Mouse (Mus musculus) MEL (cell line): ENCODE measurements around the gene Atp8b3. TPM values are rescaled to one million over a fixed set of nuclear protein-coding genes. Genes with fewer than 3 reads are reported as not detected.

Experiments
- DNase-seq: peaks from one replicate; pipeline ENCODE4 v3.0.0; 2011; ENCODE audit warnings: low read depth, low spot score
- H3K27ac ChIP-seq: 2 replicates; pipeline ENCODE4 v1.5.1; 2012; ENCODE audit warnings: low read depth, mild to moderate bottlenecking, control low read depth, low read length, moderate library complexity; ENCODE audit not compliant: control insufficient read depth
- H3K27me3 ChIP-seq, 2 experiments: fragments of 150-350 bp in 1 of 2; sonication (generic) in 1 of 2; 2 replicates each; pipeline ENCODE4 v1.6.1; 2012; ENCODE audit warnings: low read length in 2 of 2, mild to moderate bottlenecking in 2 of 2, improper control_type of control experiment in 1 of 2, moderate library complexity in 1 of 2; ENCODE audit not compliant: insufficient read depth in 2 of 2, control insufficient read depth in 1 of 2
- H3K36me3 ChIP-seq, 2 experiments: 2 replicates each; pipeline ENCODE4 v1.6.1; 2012 to 2014; ENCODE audit warnings: low read length in 2 of 2, improper control_type of control experiment in 1 of 2, inconsistent platforms in 1 of 2, mild to moderate bottlenecking in 1 of 2; ENCODE audit not compliant: insufficient read depth in 2 of 2, control insufficient read depth in 1 of 2
- H3K4me1 ChIP-seq, 2 experiments: fragments of 150-350 bp in 1 of 2; sonication (generic) in 1 of 2; 2 replicates each; pipeline ENCODE4 v1.6.1; 2012; ENCODE audit warnings: low read length in 2 of 2, improper control_type of control experiment in 1 of 2, mild to moderate bottlenecking in 1 of 2; ENCODE audit not compliant: insufficient read depth in 2 of 2, control insufficient read depth in 1 of 2
- H3K4me3 ChIP-seq, 2 experiments: fragments of 150-350 bp in 1 of 2; sonication (generic) in 1 of 2; 2 replicates each; pipeline ENCODE4 v1.5.1; 2012; ENCODE audit warnings: low read depth in 2 of 2, low read length in 2 of 2, mild to moderate bottlenecking in 2 of 2, moderate library complexity in 2 of 2, control low read depth in 1 of 2, improper control_type of control experiment in 1 of 2; ENCODE audit not compliant: control insufficient read depth in 1 of 2, insufficient read depth in 1 of 2
- H3K79me2 ChIP-seq: 2 replicates; pipeline ENCODE4 v1.6.1; 2012; ENCODE audit warnings: mild to moderate bottlenecking, low read length, moderate library complexity; ENCODE audit not compliant: control insufficient read depth, poor library complexity, insufficient read depth
- H3K9ac ChIP-seq: 2 replicates; pipeline ENCODE4 v1.6.1; 2012; ENCODE audit warnings: low read depth, mild to moderate bottlenecking, control low read depth, low read length, moderate library complexity; ENCODE audit not compliant: control insufficient read depth, poor library complexity, severe bottlenecking
- H3K9me3 ChIP-seq: fragments of 150-350 bp; sonication (generic); replicated peaks from 2 replicates; pipeline ENCODE4 v1.6.1; 2012; ENCODE audit warnings: mild to moderate bottlenecking, low read length, improper control_type of control experiment, moderate library complexity; ENCODE audit not compliant: insufficient read depth
- BHLHE40 ChIP-seq: IDR thresholded peaks from 2 replicates; pipeline ENCODE4 v1.6.1; 2012; ENCODE audit warnings: low read depth, mild to moderate bottlenecking, inconsistent platforms, low read length, improper control_type of control experiment, borderline replicate concordance
- CHD1 ChIP-seq: IDR thresholded peaks from 2 replicates; pipeline ENCODE4 v1.6.1; 2012; ENCODE audit warnings: low read depth, mild to moderate bottlenecking, inconsistent platforms, low read length, improper control_type of control experiment
- E2F4 ChIP-seq: IDR thresholded peaks from 2 replicates; pipeline ENCODE4 v1.6.1; 2011; ENCODE audit warnings: low read depth, low read length, improper control_type of control experiment, borderline replicate concordance
- ELF1 ChIP-seq: IDR thresholded peaks from 2 replicates; pipeline ENCODE4 v1.6.1; 2014; ENCODE audit warnings: low read depth, mild to moderate bottlenecking, inconsistent platforms, low read length, improper control_type of control experiment, moderate library complexity
- EP300 ChIP-seq, 2 experiments: IDR thresholded peaks; 2 replicates each; pipeline ENCODE4 v1.6.1; 2011; ENCODE audit warnings: improper control_type of control experiment in 2 of 2, low read length in 2 of 2, low read depth in 1 of 2, mild to moderate bottlenecking in 1 of 2
- ETS1 ChIP-seq: IDR thresholded peaks from 2 replicates; pipeline ENCODE4 v1.6.1; 2012; ENCODE audit warnings: low read depth, mild to moderate bottlenecking, inconsistent platforms, low read length, improper control_type of control experiment, moderate library complexity
- JUND ChIP-seq: IDR thresholded peaks from 2 replicates; pipeline ENCODE4 v1.6.1; 2011; ENCODE audit warnings: low read depth, mild to moderate bottlenecking, improper control_type of control experiment, low read length
- MAFK ChIP-seq: IDR thresholded peaks from 2 replicates; pipeline ENCODE4 v1.6.1; 2011; ENCODE audit warnings: low read depth, mild to moderate bottlenecking, low read length, improper control_type of control experiment, borderline replicate concordance
- MAX ChIP-seq: IDR thresholded peaks from 2 replicates; pipeline ENCODE4 v1.6.1; 2011; ENCODE audit warnings: low read length, improper control_type of control experiment
- MAZ ChIP-seq: IDR thresholded peaks from 2 replicates; pipeline ENCODE4 v1.6.1; 2012; ENCODE audit warnings: low read depth, mild to moderate bottlenecking, inconsistent platforms, low read length, improper control_type of control experiment
- MEF2A ChIP-seq: IDR thresholded peaks from 2 replicates; pipeline ENCODE4 v1.6.1; 2014; ENCODE audit warnings: low read depth, mild to moderate bottlenecking, inconsistent platforms, low read length, improper control_type of control experiment; ENCODE audit not compliant: poor library complexity, insufficient replicate concordance, severe bottlenecking; ENCODE audit errors: extremely low read depth
- MYB ChIP-seq: IDR thresholded peaks from 2 replicates; pipeline ENCODE4 v1.6.1; 2011; ENCODE audit warnings: mild to moderate bottlenecking, low read depth, low read length, improper control_type of control experiment
- MYC ChIP-seq: IDR thresholded peaks from 2 replicates; pipeline ENCODE4 v1.6.1; 2011; ENCODE audit warnings: low read depth, mild to moderate bottlenecking, low read length, improper control_type of control experiment, moderate library complexity
- NELFE ChIP-seq: IDR thresholded peaks from 2 replicates; pipeline ENCODE4 v1.6.1; 2011; ENCODE audit warnings: low read depth, low read length, improper control_type of control experiment
- POLR2A ChIP-seq, 2 experiments: IDR thresholded peaks; 2 replicates each; pipeline ENCODE4 v1.6.1; 2011 to 2012; ENCODE audit warnings: low read length in 2 of 2, mild to moderate bottlenecking in 2 of 2, control low read depth in 1 of 2, improper control_type of control experiment in 1 of 2, low read depth in 1 of 2, moderate library complexity in 1 of 2; ENCODE audit not compliant: control insufficient read depth in 1 of 2, insufficient read depth in 1 of 2, poor library complexity in 1 of 2
- POLR2AphosphoS5 ChIP-seq: IDR thresholded peaks from 2 replicates; pipeline ENCODE4 v1.6.1; 2012; ENCODE audit warnings: low read depth, borderline replicate concordance, mild to moderate bottlenecking, inconsistent platforms, low read length, moderate library complexity, mixed read lengths
- RAD21 ChIP-seq: IDR thresholded peaks from 2 replicates; pipeline ENCODE4 v1.6.1; 2011; ENCODE audit warnings: mild to moderate bottlenecking, low read depth, low read length, improper control_type of control experiment
- RCOR1 ChIP-seq: IDR thresholded peaks from 2 replicates; pipeline ENCODE4 v1.6.1; 2012; ENCODE audit warnings: low read depth, mild to moderate bottlenecking, inconsistent platforms, low read length, improper control_type of control experiment
- SIN3A ChIP-seq: IDR thresholded peaks from 2 replicates; pipeline ENCODE4 v1.6.1; 2012; ENCODE audit warnings: low read length, improper control_type of control experiment, inconsistent platforms
- SMC3 ChIP-seq: IDR thresholded peaks from 2 replicates; pipeline ENCODE4 v1.6.1; 2011; ENCODE audit warnings: low read depth, low read length, improper control_type of control experiment
- TAL1 ChIP-seq: IDR thresholded peaks from 2 replicates; pipeline ENCODE4 v1.6.1; 2012; ENCODE audit warnings: mild to moderate bottlenecking, inconsistent platforms, low read length, moderate library complexity, mixed read lengths
- TBP ChIP-seq: IDR thresholded peaks from 2 replicates; pipeline ENCODE4 v1.8.0; 2011; ENCODE audit warnings: low read depth, low read length, improper control_type of control experiment
- TCF12 ChIP-seq: IDR thresholded peaks from 2 replicates; pipeline ENCODE4 v1.6.1; 2014; ENCODE audit warnings: low read depth, mild to moderate bottlenecking, inconsistent platforms, low read length, improper control_type of control experiment, moderate library complexity
- UBTF ChIP-seq: IDR thresholded peaks from 2 replicates; pipeline ENCODE4 v1.6.1; 2012; ENCODE audit warnings: low read depth, mild to moderate bottlenecking, inconsistent platforms, low read length, improper control_type of control experiment, moderate library complexity, borderline replicate concordance; ENCODE audit not compliant: insufficient read depth
- USF1 ChIP-seq: IDR thresholded peaks from 2 replicates; pipeline ENCODE4 v1.6.1; 2014; ENCODE audit warnings: low read depth, mild to moderate bottlenecking, inconsistent platforms, low read length, improper control_type of control experiment, moderate library complexity
- USF2 ChIP-seq, 2 experiments: IDR thresholded peaks; 2 replicates each; pipeline ENCODE4 v1.6.1; 2011 to 2012; ENCODE audit warnings: improper control_type of control experiment in 2 of 2, low read length in 2 of 2, borderline replicate concordance in 1 of 2, inconsistent platforms in 1 of 2, low read depth in 1 of 2, mild to moderate bottlenecking in 1 of 2; ENCODE audit not compliant: insufficient read depth in 1 of 2
- ZC3H11A ChIP-seq: IDR thresholded peaks from 2 replicates; pipeline ENCODE4 v1.6.1; 2012; ENCODE audit warnings: low read depth, mild to moderate bottlenecking, inconsistent platforms, low read length, improper control_type of control experiment
- ZKSCAN1 ChIP-seq: IDR thresholded peaks from 2 replicates; pipeline ENCODE4 v1.6.1; 2012; ENCODE audit warnings: low read depth, mild to moderate bottlenecking, inconsistent platforms, low read length, improper control_type of control experiment, moderate library complexity
- polyA plus RNA-seq, 2 experiments: library from polyadenylated mRNA; stranded (reverse) in 1 of 2; unstranded in 1 of 2; fragments of >175 nt in 1 of 2; fragments of >200 nt in 1 of 2; gene quantifications; 2 replicates each; pipeline versions ENCODE4 v1.2.1 to v1.2.4; 2012; ENCODE audit warnings: low replicate concordance in 2 of 2, low read depth in 1 of 2; ENCODE audit not compliant: insufficient read length in 2 of 2, insufficient read depth in 1 of 2, missing spikeins in 1 of 2
- total RNA-seq: library from RNA; depleted of rRNA; stranded (reverse); fragments of 300-350 nt; gene quantifications from 2 replicates; pipeline ENCODE4 v1.2.3, GENCODE M21; 2012

Atp8b3 gene
- total and polyA plus RNA-seq, 3 experiments: 0.13 TPM; not detected in 2

- peak; percentile 34; the same call in 1 of the 2 replicates for TF ChIP-seq ZC3H11A
These were observed 18.5 kb upstream of the Atp8b3 start (continued) for GRCm38 (mm10) chr10:80557346-80557965.

- no peak for DNase-seq
- peaks cover 49% of the 10 kb centered on the region for H3K79me2 ChIP-seq
- peaks cover 3 to 11% of the 10 kb centered on the region in 2 experiments; a peak in 3 of 4 replicates for H3K36me3 ChIP-seq
- H3K4me1 ChIP-seq: peaks cover 3 to 19% of the 10 kb centered on the region in 2 experiments
- no peaks in the 10 kb centered on the region for H3K27me3 ChIP-seq
- H3K27ac ChIP-seq: no peak overlapping the region
- no peaks in the 10 kb centered on the region for H3K9me3 ChIP-seq
- TF ChIP-seq MEF2A: no peak
- no peak for TF ChIP-seq TAL1
- TF ChIP-seq JUND: no peak
- TF ChIP-seq ZC3H11A: no peak
- no peak for TF ChIP-seq E2F4
- no peak for TF ChIP-seq RAD21
- no peak for TF ChIP-seq UBTF
- no peak for TF ChIP-seq TBP
- no peak overlapping the region for H3K9ac ChIP-seq
- no peak overlapping the region for H3K4me3 ChIP-seq
These were observed 15.1 kb upstream of the Atp8b3 start for GRCm38 (mm10) chr10:80553997-80554396.

- peak; percentile 66 for DNase-seq
- TF ChIP-seq POLR2A (IDR thresholded peaks at IDR 0.05; ENCODE audit: control insufficient read depth in 1 of 2, insufficient read depth in 1 of 2, low read depth in 1 of 2, low read length in 2 of 2, poor library complexity in 1 of 2): no peak
- TF ChIP-seq MAFK: no peak
- TF ChIP-seq SIN3A: no peak
- no peak for TF ChIP-seq RCOR1
- TF ChIP-seq MEF2A: no peak
- peak; percentile 74 for TF ChIP-seq TAL1
- no peak for TF ChIP-seq CHD1
- no peak for TF ChIP-seq MAX
- TF ChIP-seq ETS1: no peak
- no peak for TF ChIP-seq UBTF
- no peak for TF ChIP-seq MYC
- no peak for TF ChIP-seq NELFE
- no peak for TF ChIP-seq MYB
- TF ChIP-seq TCF12: peak; percentile 37; the same call in 1 of the 2 replicates
- TF ChIP-seq BHLHE40: no peak
- no peak for TF ChIP-seq ZKSCAN1
- TF ChIP-seq POLR2AphosphoS5: no peak
- TF ChIP-seq SMC3: no peak
- no peak for TF ChIP-seq ELF1
- TF ChIP-seq EP300 (IDR thresholded peaks at IDR 0.05; ENCODE audit: low read depth in 1 of 2, low read length in 2 of 2): peak in 1 of 2 experiments; percentile 38; a peak in 2 of 4 replicates
- TF ChIP-seq MAZ: no peak
- no peak for TF ChIP-seq USF1
- no peak for TF ChIP-seq USF2 (IDR thresholded peaks at IDR 0.05; ENCODE audit: borderline replicate concordance in 1 of 2, insufficient read depth in 1 of 2, low read depth in 1 of 2, low read length in 2 of 2)
These were observed 14.7 kb upstream of the Atp8b3 start for GRCm38 (mm10) chr10:80553575-80553974.

More at GRCm38 (mm10) chr10:80553575-80553974, 14.7 kb upstream of the Atp8b3 start:
- Histone ChIP-seq H3K4me1 (peaks cover 3 to 19% of the 10 kb centered on the region in 2 experiments), H3K4me3 (no peak overlapping the region), H3K9me3 (no peaks in the 10 kb centered on the region), H3K9ac (no peak overlapping the region), H3K27me3 (no peaks in the 10 kb centered on the region), H3K27ac (no peak overlapping the region), H3K36me3 (peaks cover 3 to 11% of the 10 kb centered on the region in 2 experiments; a peak in 3 of 4 replicates), H3K79me2 (peaks cover 46% of the 10 kb centered on the region)
